ENCODE assay signal across 1 mouse cellular context in genomic region chr13:37856537-37856936, GRCm38 (mm10).
TF ChIP-seq lines count a peak whose summit lies in the region.

No protein-coding gene starts in this region.

TF ChIP-seq in MEL, 35 proteins besides CTCF, POLR2A, EP300 and RAD21 (continued from another document):
- TF ChIP-seq SIN3A (IDR thresholded peaks at IDR 0.05; ENCODE audit: low read length) (peak; percentile 67; the same call in 1 of the 2 replicates), ZKSCAN1 (IDR thresholded peaks at IDR 0.05; ENCODE audit: low read depth, low read length) (no peak), USF2 (IDR thresholded peaks at IDR 0.05; ENCODE audit: borderline replicate concordance in 1 of 2, insufficient read depth in 1 of 2, low read depth in 1 of 2, low read length in 2 of 2) (no peak), GABPA (IDR thresholded peaks at IDR 0.05; ENCODE audit: low read depth, low read length) (no peak), POLR2AphosphoS5 (IDR thresholded peaks at IDR 0.05; ENCODE audit: borderline replicate concordance, low read depth, low read length) (no peak), TBP (IDR thresholded peaks at IDR 0.05; ENCODE audit: low read depth, low read length) (0 out of 2 replicates have a peak, but pooled peaks have one; percentile 31), BHLHE40 (IDR thresholded peaks at IDR 0.05; ENCODE audit: borderline replicate concordance, low read depth, low read length) (no peak), ZMIZ1 (IDR thresholded peaks at IDR 0.05; ENCODE audit: low read depth, low read length) (peak; percentile 65), JUND (IDR thresholded peaks at IDR 0.05; ENCODE audit: low read depth, low read length) (no peak)
TF ChIP-seq in MEL: peak in this region for 14.
